Mouse (Mus musculus) mouse embryonic stem cell (cell line): ENCODE measurements around the gene Adam4.
"Not testable (repeated sequence)": the region's sequence is repeated elsewhere in the genome, so short reads cannot be mapped to it uniquely, and the experiment has no call there.

Source experiments
- in situ Hi-C, 2 experiments: fragments of 300-500 bp; cut with MboI; formaldehyde crosslinking; loops; 1 replicate in 1 of 2; 3 replicates in 1 of 2; pipeline ENCODE4 v1.14.3; 2019 to 2020; ENCODE audit warnings: low sequenced_read_pairs in 2 of 2, low pct_unique_long_range_greater_than_20kb in 1 of 2, mixed read lengths in 1 of 2; ENCODE audit not compliant: unreplicated experiment in 1 of 2

Adam4 gene

DNA sequence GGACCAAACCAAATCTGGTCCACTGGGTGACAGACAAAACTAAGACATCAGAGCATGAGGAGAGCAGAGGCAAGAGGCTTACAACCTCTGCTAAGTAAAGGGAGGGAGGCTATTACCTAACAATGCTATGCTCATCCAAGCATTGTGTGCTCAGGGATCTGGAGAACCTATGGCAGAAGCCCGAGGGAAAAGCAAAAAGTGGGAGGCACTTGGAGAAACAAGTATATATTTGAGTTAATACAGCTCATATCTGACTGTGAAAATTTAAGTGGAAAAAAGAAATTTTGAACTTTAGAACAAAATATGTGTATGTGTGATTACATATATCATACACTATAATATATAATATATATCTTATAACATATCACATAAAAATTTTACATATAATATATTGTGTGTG lies at the start of gene Adam4:
Gene Adam4, minus strand, starts transcription at position 101 of the 400 bp plus-strand sequence.
- in situ Hi-C loops, result no loop called here

DNA sequence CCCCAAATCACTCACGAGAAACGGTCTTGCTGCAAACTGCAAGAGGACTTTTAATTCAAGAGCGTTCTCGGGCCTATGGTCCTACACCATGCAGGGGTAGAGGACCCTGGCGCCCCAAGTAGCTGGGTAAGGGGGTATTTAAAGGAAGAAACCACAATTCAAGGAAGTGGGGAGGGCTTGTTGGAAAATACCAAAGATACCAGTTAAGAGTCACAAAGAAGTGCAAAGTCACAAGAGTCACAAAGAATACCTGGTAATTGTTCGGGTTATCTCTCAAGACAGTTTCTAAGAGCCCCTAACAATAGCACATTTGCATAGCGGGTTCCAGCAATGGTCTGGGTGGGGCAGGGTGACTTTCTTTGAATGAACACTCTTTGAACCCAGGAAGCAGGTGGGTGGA lies 37.3 kb upstream of the Adam4 start:
- in situ Hi-C loops, result not testable (repeated sequence)

DNA sequence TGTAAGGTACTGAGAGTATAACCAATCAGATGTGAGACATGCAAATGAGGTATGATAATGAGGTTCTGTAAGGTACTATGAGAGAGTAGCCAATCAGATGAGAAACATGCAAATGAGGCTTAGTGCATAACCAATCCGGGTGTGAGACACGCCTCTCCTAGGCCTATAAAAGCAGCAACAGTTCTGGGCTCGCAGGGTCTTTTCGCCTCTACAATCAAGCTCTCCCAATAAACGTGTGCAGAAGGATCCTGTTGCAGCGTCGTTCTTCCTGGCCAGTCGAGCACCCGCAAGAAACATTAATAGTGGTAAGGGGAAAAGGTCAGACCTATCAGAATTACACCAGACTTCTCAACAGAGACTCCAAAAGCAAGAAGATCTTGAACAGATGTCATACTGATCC lies 17.2 kb upstream of the Adam4 start:
- in situ Hi-C loops, result not testable (repeated sequence)

DNA sequence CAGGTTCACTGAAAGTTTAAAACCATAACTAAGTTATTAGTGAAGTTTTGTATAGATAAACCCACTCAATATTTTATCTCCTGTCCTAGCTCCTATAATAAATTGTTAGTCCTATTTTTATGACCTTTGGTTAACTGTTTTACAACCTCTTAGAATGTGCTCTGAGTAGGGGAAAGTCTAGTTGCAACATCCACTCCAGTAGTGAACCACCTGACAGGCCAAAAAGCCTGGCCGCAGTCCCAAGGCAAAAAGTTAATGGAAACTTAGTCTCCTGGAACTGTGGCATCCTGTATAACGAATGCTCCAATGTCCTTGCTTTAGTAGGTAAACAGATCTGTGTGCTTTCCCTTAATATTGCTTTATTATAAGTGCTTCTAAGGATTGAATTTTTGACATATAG lies 13.0 kb upstream of the Adam4 start:
- in situ Hi-C loops, result not testable (repeated sequence)

DNA sequence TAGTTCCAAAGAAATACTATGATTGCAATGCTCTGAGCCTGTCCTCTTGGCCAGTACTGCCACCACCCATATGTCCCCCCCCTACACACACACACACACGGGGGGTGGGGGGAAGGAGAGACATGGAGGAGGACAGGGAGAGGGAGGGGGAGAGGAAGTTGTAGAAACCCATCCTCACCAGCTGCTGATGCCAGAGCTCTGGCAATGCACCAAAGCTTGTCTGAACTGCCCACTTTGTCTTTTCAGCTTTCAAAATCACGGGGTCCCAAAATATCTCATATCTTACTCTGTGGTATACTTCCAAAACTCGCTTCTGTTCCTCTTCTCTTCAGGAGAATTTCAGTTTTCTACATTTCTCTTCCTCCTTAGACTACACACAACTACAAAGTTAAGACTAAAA lies 8.5 kb downstream of the Adam4 start:
- in situ Hi-C loops, result no loop called here

DNA sequence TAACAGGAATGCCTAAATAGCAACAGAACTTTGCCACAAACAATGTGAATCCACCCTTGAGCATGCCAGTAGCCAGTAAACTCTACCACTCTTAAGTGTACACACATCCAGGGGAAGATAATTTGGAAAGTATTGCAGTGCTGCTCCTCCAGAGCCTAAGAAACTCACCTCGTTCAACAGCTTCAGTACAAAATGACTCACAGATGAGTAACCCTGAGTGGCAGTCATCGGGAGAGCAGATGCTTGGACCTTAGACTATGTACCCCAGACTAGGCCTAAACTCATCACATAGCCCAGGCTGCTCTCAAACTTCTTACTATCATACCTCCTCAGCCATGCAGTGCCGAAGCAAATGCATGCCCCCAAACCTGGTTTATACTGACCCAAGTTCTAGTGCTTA lies 12.8 kb downstream of the Adam4 start:
- in situ Hi-C loops, result loop anchor here in 1 of 2 experiments (10.0 kb wide), 1 partner anchor 424 kb away; no protein-coding TSS in a partner anchor

DNA sequence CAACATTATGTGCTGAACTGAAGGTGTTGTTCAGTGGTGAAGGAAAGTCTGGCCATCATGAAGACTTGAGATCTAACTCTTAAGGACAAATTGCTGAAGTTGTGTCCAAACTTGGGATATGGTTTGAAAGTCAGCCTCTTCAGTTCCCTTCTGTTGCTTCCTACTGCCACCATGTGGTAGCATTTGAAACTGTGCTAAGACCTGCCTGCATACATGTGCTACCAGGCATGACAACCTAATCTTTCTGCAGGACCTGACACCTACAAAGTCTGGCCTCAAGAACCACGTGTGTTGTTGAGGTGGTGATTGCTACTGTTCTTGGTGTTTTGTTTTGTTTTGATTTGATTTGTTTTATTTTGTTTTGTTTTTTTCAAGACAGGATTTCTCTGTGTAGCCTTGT lies 19.6 kb downstream of the Adam4 start:
- in situ Hi-C loops, result loop anchor here in 1 of 2 experiments (10.0 kb wide), 1 partner anchor 417 kb away; no protein-coding TSS in a partner anchor

DNA sequence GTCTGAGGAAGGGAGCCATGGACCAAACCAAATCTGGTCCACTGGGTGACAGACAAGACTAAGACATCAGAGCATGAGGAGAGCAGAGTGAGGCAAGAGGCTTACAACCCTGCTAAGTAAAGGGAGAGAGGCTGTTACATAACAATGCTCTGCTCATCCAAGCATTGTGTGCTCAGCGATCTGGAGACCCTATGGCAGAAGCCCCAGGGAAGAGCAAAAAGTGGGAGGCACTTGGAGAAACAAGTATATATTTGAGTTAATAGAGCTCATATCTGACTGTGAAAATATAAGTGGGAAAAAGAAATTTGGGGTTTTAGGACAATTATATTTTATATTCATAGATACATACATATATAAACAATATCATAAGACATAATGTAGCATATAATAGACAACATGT lies 42.4 kb downstream of the Adam4 start, which contains the start of gene Gm4787:
Gene Gm4787, minus strand, starts transcription at position 101 of the 400 bp plus-strand sequence.
- in situ Hi-C loops, result not testable (repeated sequence)
